Mouse (Mus musculus) MEL (cell line): Measurements from ENCODE around the gene Pi4k2a. TPM values are rescaled to one million over a fixed set of nuclear protein-coding genes. Genes with fewer than 3 reads are reported as not detected.
A peak's percentile ranks its signal among the peaks of the same experiment; 100 is the strongest.

ENCODE experiments used
- DNase-seq: peaks from one replicate; pipeline ENCODE4 v3.0.0; 2011; ENCODE audit warnings: low read depth, low spot score
- H3K27ac ChIP-seq: 2 replicates; pipeline ENCODE4 v1.5.1; 2012; ENCODE audit warnings: low read depth, mild to moderate bottlenecking, control low read depth, low read length, moderate library complexity; ENCODE audit not compliant: control insufficient read depth
- H3K27me3 ChIP-seq, 2 experiments: fragments of 150-350 bp in 1 of 2; sonication (generic) in 1 of 2; 2 replicates each; pipeline ENCODE4 v1.6.1; 2012; ENCODE audit warnings: low read length in 2 of 2, mild to moderate bottlenecking in 2 of 2, improper control_type of control experiment in 1 of 2, moderate library complexity in 1 of 2; ENCODE audit not compliant: insufficient read depth in 2 of 2, control insufficient read depth in 1 of 2
- H3K36me3 ChIP-seq, 2 experiments: 2 replicates each; pipeline ENCODE4 v1.6.1; 2012 to 2014; ENCODE audit warnings: low read length in 2 of 2, improper control_type of control experiment in 1 of 2, inconsistent platforms in 1 of 2, mild to moderate bottlenecking in 1 of 2; ENCODE audit not compliant: insufficient read depth in 2 of 2, control insufficient read depth in 1 of 2
- H3K4me1 ChIP-seq, 2 experiments: fragments of 150-350 bp in 1 of 2; sonication (generic) in 1 of 2; 2 replicates each; pipeline ENCODE4 v1.6.1; 2012; ENCODE audit warnings: low read length in 2 of 2, improper control_type of control experiment in 1 of 2, mild to moderate bottlenecking in 1 of 2; ENCODE audit not compliant: insufficient read depth in 2 of 2, control insufficient read depth in 1 of 2
- H3K4me3 ChIP-seq, 2 experiments: fragments of 150-350 bp in 1 of 2; sonication (generic) in 1 of 2; 2 replicates each; pipeline ENCODE4 v1.5.1; 2012; ENCODE audit warnings: low read depth in 2 of 2, low read length in 2 of 2, mild to moderate bottlenecking in 2 of 2, moderate library complexity in 2 of 2, control low read depth in 1 of 2, improper control_type of control experiment in 1 of 2; ENCODE audit not compliant: control insufficient read depth in 1 of 2, insufficient read depth in 1 of 2
- H3K79me2 ChIP-seq: 2 replicates; pipeline ENCODE4 v1.6.1; 2012; ENCODE audit warnings: mild to moderate bottlenecking, low read length, moderate library complexity; ENCODE audit not compliant: control insufficient read depth, poor library complexity, insufficient read depth
- H3K9ac ChIP-seq: 2 replicates; pipeline ENCODE4 v1.6.1; 2012; ENCODE audit warnings: low read depth, mild to moderate bottlenecking, control low read depth, low read length, moderate library complexity; ENCODE audit not compliant: control insufficient read depth, poor library complexity, severe bottlenecking
- H3K9me3 ChIP-seq: fragments of 150-350 bp; sonication (generic); replicated peaks from 2 replicates; pipeline ENCODE4 v1.6.1; 2012; ENCODE audit warnings: mild to moderate bottlenecking, low read length, improper control_type of control experiment, moderate library complexity; ENCODE audit not compliant: insufficient read depth
- BHLHE40 ChIP-seq: IDR thresholded peaks from 2 replicates; pipeline ENCODE4 v1.6.1; 2012; ENCODE audit warnings: low read depth, mild to moderate bottlenecking, inconsistent platforms, low read length, improper control_type of control experiment, borderline replicate concordance
- CHD1 ChIP-seq: IDR thresholded peaks from 2 replicates; pipeline ENCODE4 v1.6.1; 2012; ENCODE audit warnings: low read depth, mild to moderate bottlenecking, inconsistent platforms, low read length, improper control_type of control experiment
- CHD2 ChIP-seq: IDR thresholded peaks from 2 replicates; pipeline ENCODE4 v1.6.1; 2011; ENCODE audit warnings: low read length, improper control_type of control experiment
- CTCF ChIP-seq, 3 experiments: IDR thresholded peaks in 2 of 3; conservative IDR thresholded peaks in 1 of 3; 2 replicates each; pipeline ENCODE4 v1.5.1; 2011 to 2012; ENCODE audit warnings: low read length in 3 of 3, low read depth in 2 of 3, mild to moderate bottlenecking in 2 of 3, improper control_type of control experiment in 1 of 3, inconsistent platforms in 1 of 3, mixed read lengths in 1 of 3, moderate library complexity in 1 of 3; ENCODE audit not compliant: control insufficient read depth in 1 of 3, insufficient read depth in 1 of 3, poor library complexity in 1 of 3, severe bottlenecking in 1 of 3
- E2F4 ChIP-seq: IDR thresholded peaks from 2 replicates; pipeline ENCODE4 v1.6.1; 2011; ENCODE audit warnings: low read depth, low read length, improper control_type of control experiment, borderline replicate concordance
- EP300 ChIP-seq, 2 experiments: IDR thresholded peaks; 2 replicates each; pipeline ENCODE4 v1.6.1; 2011; ENCODE audit warnings: improper control_type of control experiment in 2 of 2, low read length in 2 of 2, low read depth in 1 of 2, mild to moderate bottlenecking in 1 of 2
- GABPA ChIP-seq: IDR thresholded peaks from 2 replicates; pipeline ENCODE4 v1.6.1; 2012; ENCODE audit warnings: low read depth, mild to moderate bottlenecking, inconsistent platforms, low read length, improper control_type of control experiment, moderate library complexity
- GATA1 ChIP-seq: IDR thresholded peaks from 2 replicates; pipeline ENCODE4 v1.6.1; 2011; ENCODE audit warnings: low read depth, low read length, improper control_type of control experiment
- JUND ChIP-seq: IDR thresholded peaks from 2 replicates; pipeline ENCODE4 v1.6.1; 2011; ENCODE audit warnings: low read depth, mild to moderate bottlenecking, improper control_type of control experiment, low read length
- KAT2A ChIP-seq: conservative IDR thresholded peaks from 2 replicates; pipeline ENCODE4 v1.6.1; 2012; ENCODE audit warnings: low read depth, low read length, improper control_type of control experiment, inconsistent platforms
- MAZ ChIP-seq: IDR thresholded peaks from 2 replicates; pipeline ENCODE4 v1.6.1; 2012; ENCODE audit warnings: low read depth, mild to moderate bottlenecking, inconsistent platforms, low read length, improper control_type of control experiment
- MEF2A ChIP-seq: IDR thresholded peaks from 2 replicates; pipeline ENCODE4 v1.6.1; 2014; ENCODE audit warnings: low read depth, mild to moderate bottlenecking, inconsistent platforms, low read length, improper control_type of control experiment; ENCODE audit not compliant: poor library complexity, insufficient replicate concordance, severe bottlenecking; ENCODE audit errors: extremely low read depth
- MYB ChIP-seq: IDR thresholded peaks from 2 replicates; pipeline ENCODE4 v1.6.1; 2011; ENCODE audit warnings: mild to moderate bottlenecking, low read depth, low read length, improper control_type of control experiment
- MYC ChIP-seq: IDR thresholded peaks from 2 replicates; pipeline ENCODE4 v1.6.1; 2011; ENCODE audit warnings: low read depth, mild to moderate bottlenecking, low read length, improper control_type of control experiment, moderate library complexity
- NELFE ChIP-seq: IDR thresholded peaks from 2 replicates; pipeline ENCODE4 v1.6.1; 2011; ENCODE audit warnings: low read depth, low read length, improper control_type of control experiment
- NRF1 ChIP-seq: IDR thresholded peaks from 2 replicates; pipeline ENCODE4 v1.6.1; 2014; ENCODE audit warnings: low read depth, mild to moderate bottlenecking, inconsistent platforms, low read length, improper control_type of control experiment, moderate library complexity; ENCODE audit not compliant: poor library complexity, insufficient read depth, severe bottlenecking
- POLR2A ChIP-seq, 2 experiments: IDR thresholded peaks; 2 replicates each; pipeline ENCODE4 v1.6.1; 2011 to 2012; ENCODE audit warnings: low read length in 2 of 2, mild to moderate bottlenecking in 2 of 2, control low read depth in 1 of 2, improper control_type of control experiment in 1 of 2, low read depth in 1 of 2, moderate library complexity in 1 of 2; ENCODE audit not compliant: control insufficient read depth in 1 of 2, insufficient read depth in 1 of 2, poor library complexity in 1 of 2
- POLR2AphosphoS5 ChIP-seq: IDR thresholded peaks from 2 replicates; pipeline ENCODE4 v1.6.1; 2012; ENCODE audit warnings: low read depth, borderline replicate concordance, mild to moderate bottlenecking, inconsistent platforms, low read length, moderate library complexity, mixed read lengths
- SIN3A ChIP-seq: IDR thresholded peaks from 2 replicates; pipeline ENCODE4 v1.6.1; 2012; ENCODE audit warnings: low read length, improper control_type of control experiment, inconsistent platforms
- SMC3 ChIP-seq: IDR thresholded peaks from 2 replicates; pipeline ENCODE4 v1.6.1; 2011; ENCODE audit warnings: low read depth, low read length, improper control_type of control experiment
- TBP ChIP-seq: IDR thresholded peaks from 2 replicates; pipeline ENCODE4 v1.8.0; 2011; ENCODE audit warnings: low read depth, low read length, improper control_type of control experiment
- TCF12 ChIP-seq: IDR thresholded peaks from 2 replicates; pipeline ENCODE4 v1.6.1; 2014; ENCODE audit warnings: low read depth, mild to moderate bottlenecking, inconsistent platforms, low read length, improper control_type of control experiment, moderate library complexity
- UBTF ChIP-seq: IDR thresholded peaks from 2 replicates; pipeline ENCODE4 v1.6.1; 2012; ENCODE audit warnings: low read depth, mild to moderate bottlenecking, inconsistent platforms, low read length, improper control_type of control experiment, moderate library complexity, borderline replicate concordance; ENCODE audit not compliant: insufficient read depth
- ZC3H11A ChIP-seq: IDR thresholded peaks from 2 replicates; pipeline ENCODE4 v1.6.1; 2012; ENCODE audit warnings: low read depth, mild to moderate bottlenecking, inconsistent platforms, low read length, improper control_type of control experiment
- ZKSCAN1 ChIP-seq: IDR thresholded peaks from 2 replicates; pipeline ENCODE4 v1.6.1; 2012; ENCODE audit warnings: low read depth, mild to moderate bottlenecking, inconsistent platforms, low read length, improper control_type of control experiment, moderate library complexity
- polyA plus RNA-seq, 2 experiments: library from polyadenylated mRNA; stranded (reverse) in 1 of 2; unstranded in 1 of 2; fragments of >175 nt in 1 of 2; fragments of >200 nt in 1 of 2; gene quantifications; 2 replicates each; pipeline versions ENCODE4 v1.2.1 to v1.2.4; 2012; ENCODE audit warnings: low replicate concordance in 2 of 2, low read depth in 1 of 2; ENCODE audit not compliant: insufficient read length in 2 of 2, insufficient read depth in 1 of 2, missing spikeins in 1 of 2
- total RNA-seq: library from RNA; depleted of rRNA; stranded (reverse); fragments of 300-350 nt; gene quantifications from 2 replicates; pipeline ENCODE4 v1.2.3, GENCODE M21; 2012

Pi4k2a gene
- total and polyA plus RNA-seq, 3 experiments: 10.2 to 30.3 TPM; not detected in 1

- Histone ChIP-seq H3K4me1 (peaks cover 9 to 39% of the 10 kb centered on the region in 2 experiments), H3K9me3 (no peaks in the 10 kb centered on the region), H3K36me3 (peaks cover 0 to 27% of the 10 kb centered on the region in 2 experiments; a peak in 2 of 4 replicates), H3K79me2 (no peaks in the 10 kb centered on the region), H3K9ac (no peak overlapping the region)
- TF ChIP-seq E2F4: no peak
- no peak for TF ChIP-seq MYC
- TF ChIP-seq MYB: no peak
- no peak for TF ChIP-seq CHD1
- TF ChIP-seq MEF2A: no peak
- no peak for TF ChIP-seq NRF1
- TF ChIP-seq POLR2AphosphoS5: no peak
- TF ChIP-seq GABPA: no peak
- TF ChIP-seq BHLHE40: no peak
- TF ChIP-seq UBTF: no peak
- no peak for TF ChIP-seq POLR2A (IDR thresholded peaks at IDR 0.05; ENCODE audit: control insufficient read depth in 1 of 2, insufficient read depth in 1 of 2, low read depth in 1 of 2, low read length in 2 of 2, poor library complexity in 1 of 2)
- no peak for TF ChIP-seq MAZ
- no peak for TF ChIP-seq SIN3A
- no peak for TF ChIP-seq TCF12
- TF ChIP-seq ZC3H11A: no peak
- TF ChIP-seq EP300 (IDR thresholded peaks at IDR 0.05; ENCODE audit: low read depth in 1 of 2, low read length in 2 of 2): no peak
- no peak for TF ChIP-seq GATA1
- no peak for TF ChIP-seq SMC3
- TF ChIP-seq TBP: no peak
- TF ChIP-seq, all 39 proteins: peak for 0
- no peak overlapping the region for H3K27ac ChIP-seq
- no peak overlapping the region for H3K4me3 ChIP-seq
- no peaks in the 10 kb centered on the region for H3K27me3 ChIP-seq
- peak; percentile 52 for DNase-seq
These were observed 51.7 kb downstream of the Pi4k2a start for GRCm38 (mm10) chr19:42141998-42142397.

GRCm38 (mm10) chr19:42142757-42143156, 52.5 kb downstream of the Pi4k2a start:
- Histone ChIP-seq H3K79me2 (no peaks in the 10 kb centered on the region; the same call in 1 of the 2 replicates), H3K9me3 (no peaks in the 10 kb centered on the region), H3K27ac (no peak overlapping the region), H3K4me3 (no peak overlapping the region), H3K4me1 (peaks cover 7 to 34% of the 10 kb centered on the region in 2 experiments), H3K36me3 (peaks cover 0 to 21% of the 10 kb centered on the region in 2 experiments; a peak in 2 of 4 replicates), H3K27me3 (no peaks in the 10 kb centered on the region), H3K9ac (no peak overlapping the region)
- no peak for DNase-seq
- no peak for TF ChIP-seq GATA1
- TF ChIP-seq ZKSCAN1: no peak
- TF ChIP-seq POLR2AphosphoS5: no peak
- TF ChIP-seq CTCF (IDR thresholded peaks at IDR 0.05 in 2 of 3, conservative IDR thresholded peaks at IDR 0.05 in 1 of 3; ENCODE audit: control insufficient read depth in 1 of 3, insufficient read depth in 1 of 3, low read depth in 2 of 3, low read length in 3 of 3, poor library complexity in 1 of 3, severe bottlenecking in 1 of 3): no peak
- TF ChIP-seq EP300 (IDR thresholded peaks at IDR 0.05; ENCODE audit: low read depth in 1 of 2, low read length in 2 of 2): no peak
- no peak for TF ChIP-seq CHD2
- no peak for TF ChIP-seq ZC3H11A
- no peak for TF ChIP-seq CHD1
- no peak for TF ChIP-seq JUND
- TF ChIP-seq MYC: no peak
- no peak for TF ChIP-seq KAT2A
- no peak for TF ChIP-seq NELFE
- no peak for TF ChIP-seq SIN3A
